ENCODE assay signal across 9 mouse cellular contexts in the genomic region with DNA sequence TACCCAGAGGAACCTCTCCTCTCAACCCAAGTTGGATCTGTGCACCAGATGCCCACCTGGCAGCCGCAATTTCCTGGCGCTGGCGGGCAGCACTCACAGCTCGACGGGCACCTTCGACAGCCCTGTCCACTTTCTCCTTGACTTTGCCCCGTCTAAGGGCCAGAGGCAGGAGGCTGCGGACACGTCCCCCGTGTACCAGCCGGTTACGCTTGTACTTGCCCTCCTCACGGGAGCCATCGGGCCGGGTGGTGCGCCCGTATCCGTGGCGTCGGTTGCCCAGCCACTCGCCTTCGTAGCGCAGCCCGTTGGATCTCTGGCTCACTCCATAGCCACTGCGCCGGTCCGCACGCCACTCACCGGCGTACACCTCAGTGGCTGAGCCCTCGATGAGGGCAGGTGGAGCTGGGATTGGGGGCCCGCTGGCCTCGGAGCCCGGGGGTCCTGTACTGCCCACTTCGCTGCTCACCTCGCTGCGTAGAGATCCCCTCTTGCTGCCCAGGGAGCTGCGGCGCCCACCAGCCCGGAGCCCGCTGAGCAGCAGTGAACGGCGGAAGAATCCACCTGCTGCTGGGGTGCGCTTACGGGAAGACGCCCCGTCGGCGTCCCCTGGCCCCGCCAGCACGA. TPM values are rescaled to one million over a fixed set of nuclear protein-coding genes. Genes with fewer than 3 reads are reported as not detected.
DNase-seq lines count a peak whose midpoint lies in the region; ATAC-seq lines count a peak whose summit lies in the region.
"Had no signal": no experiment of that assay in that cellular context is flagged by ENCODE, and none has a peak within 500 bp of the region (broad histone marks: within the 10 kb centered on the region; RNA-seq: fewer than 3 reads in every experiment).

No protein-coding gene starts in this region.

- peaks cover 46% of the 10 kb centered on the region for H3K4me1 ChIP-seq in kidney, embryonic 15.5 days
- peaks cover 69% of the 10 kb centered on the region for H3K4me1 ChIP-seq in forebrain, embryonic 13.5 days
- peaks cover 79% of the 10 kb centered on the region for H3K4me1 ChIP-seq in midbrain, embryonic 13.5 days (replicated peaks)

- H3K4me2 ChIP-seq in kidney, embryonic 15.5 days = peak overlapping the region; percentile 100
- H3K4me2 ChIP-seq in forebrain, embryonic 13.5 days = peak overlapping the region; percentile 98
- H3K4me2 ChIP-seq in midbrain, embryonic 13.5 days (replicated peaks) = peak overlapping the region; percentile 95

- 80% methylated on average over 51 of the region's 51 CpGs for WGBS in kidney, embryonic 15.5 days
- 79% methylated on average over 51 of the region's 51 CpGs for WGBS in forebrain, embryonic 13.5 days
- 76% methylated on average over 51 of the region's 51 CpGs for WGBS in midbrain, embryonic 13.5 days

- H3K9me3 ChIP-seq in kidney, embryonic 15.5 days (replicated peaks) = no peaks in the 10 kb centered on the region
- H3K9me3 ChIP-seq in forebrain, embryonic 13.5 days (replicated peaks) = no peaks in the 10 kb centered on the region
- H3K9me3 ChIP-seq in midbrain, embryonic 13.5 days = no peaks in the 10 kb centered on the region

- no peak for DNase-seq in kidney, postnatal 36 days
- peak; percentile 59 for DNase-seq in cerebellum, adult 9-10 months
- DNase-seq in gastrocnemius, adult 18-20 months (ENCODE audit: low spot score) = no peak
- no peak for DNase-seq in thymus, postnatal 25 days
- DNase-seq in spleen, postnatal 36 days (ENCODE audit: low spot score in 2 of 2) = no peak
- DNase-seq: liver had no signal

- H3K36me3 ChIP-seq in kidney, embryonic 15.5 days = no peaks in the 10 kb centered on the region
- peaks cover 11% of the 10 kb centered on the region for H3K36me3 ChIP-seq in forebrain, embryonic 13.5 days (ENCODE audit: poor library complexity, severe bottlenecking)
- H3K36me3 ChIP-seq in midbrain, embryonic 13.5 days = peaks cover 13% of the 10 kb centered on the region

- H3K9ac ChIP-seq in kidney, embryonic 15.5 days = no peak overlapping the region
- 0 out of 2 replicates have a peak overlapping the region, but pooled peaks have one; percentile 87 for H3K9ac ChIP-seq in forebrain, embryonic 13.5 days
- 0 out of 2 replicates have a peak overlapping the region, but pooled peaks have one; percentile 88 for H3K9ac ChIP-seq in midbrain, embryonic 13.5 days (replicated peaks)

- H3K27me3 ChIP-seq in kidney, embryonic 15.5 days = peaks cover 92% of the 10 kb centered on the region
- H3K27me3 ChIP-seq in forebrain, embryonic 13.5 days = peaks cover 34% of the 10 kb centered on the region
- H3K27me3 ChIP-seq in midbrain, embryonic 13.5 days = peaks cover 44% of the 10 kb centered on the region

- ATAC-seq in kidney, embryonic 15.5 days (replicated peaks; ENCODE audit: low FRiP score) = no peak
- no peak for ATAC-seq in forebrain, embryonic 13.5 days
- no peak for ATAC-seq in midbrain, embryonic 13.5 days

- peak overlapping the region; percentile 63; the same call in 1 of the 2 replicates for H3K4me3 ChIP-seq in kidney, embryonic 15.5 days (replicated peaks)
- H3K4me3 ChIP-seq in forebrain, embryonic 13.5 days = peak overlapping the region; percentile 76
- H3K4me3 ChIP-seq in midbrain, embryonic 13.5 days (replicated peaks) = peak overlapping the region; percentile 81

- H3K27ac ChIP-seq in kidney, embryonic 15.5 days = no peak overlapping the region
- H3K27ac ChIP-seq in forebrain, embryonic 13.5 days = no peak overlapping the region
- no peak overlapping the region for H3K27ac ChIP-seq in midbrain, embryonic 13.5 days

RNA-seq across cellular contexts. Expression of a gene that starts 3.3 kb away (rescaled TPM):
- 0.59 and 1.2 TPM in 2 replicates for polyA plus RNA-seq in kidney, embryonic 15.5 days (2015; fragmentation: Nextera tagmentation; extraction: Ambion mirVana)
- 17.5 and 17.7 TPM in 2 replicates for polyA plus RNA-seq in forebrain, embryonic 13.5 days (2015; fragmentation: Nextera tagmentation; extraction: Ambion mirVana)
- 18.2 and 19.9 TPM in 2 replicates for polyA plus RNA-seq in midbrain, embryonic 13.5 days (2015; fragmentation: Nextera tagmentation; extraction: Ambion mirVana)
- under 1 TPM; 0.07 to 0.11 TPM for total RNA-seq in gastrocnemius, adult 18-20 months (2021)

RNA-seq across cellular contexts. Expression of a gene that starts 7.1 kb away (rescaled TPM):
- polyA plus RNA-seq in kidney, embryonic 15.5 days (2015; fragmentation: Nextera tagmentation; extraction: Ambion mirVana) = 15.9 and 18.9 TPM in 2 replicates
- 9.7 and 9.8 TPM in 2 replicates for polyA plus RNA-seq in forebrain, embryonic 13.5 days (2015; fragmentation: Nextera tagmentation; extraction: Ambion mirVana)
- polyA plus RNA-seq in midbrain, embryonic 13.5 days (2015; fragmentation: Nextera tagmentation; extraction: Ambion mirVana) = 7.9 and 8.2 TPM in 2 replicates
- 1 to 10 TPM; 4.2 to 4.9 TPM for total RNA-seq in gastrocnemius, adult 18-20 months (2021)

RNA-seq across cellular contexts. Expression of a gene that starts 18.9 kb away (rescaled TPM):
- polyA plus RNA-seq in kidney, embryonic 15.5 days (2015; fragmentation: Nextera tagmentation; extraction: Ambion mirVana) = 21.0 and 21.5 TPM in 2 replicates
- 39.0 and 42.0 TPM in 2 replicates for polyA plus RNA-seq in forebrain, embryonic 13.5 days (2015; fragmentation: Nextera tagmentation; extraction: Ambion mirVana)
- polyA plus RNA-seq in midbrain, embryonic 13.5 days (2015; fragmentation: Nextera tagmentation; extraction: Ambion mirVana) = 32.1 and 35.0 TPM in 2 replicates
- total RNA-seq in gastrocnemius, adult 18-20 months (2021) = 10 to 100 TPM; 12.1 to 14.8 TPM

RNA-seq across cellular contexts. Expression of a gene that starts 21.3 kb away (rescaled TPM):
- 6.0 and 6.5 TPM in 2 replicates for polyA plus RNA-seq in kidney, embryonic 15.5 days (2015; fragmentation: Nextera tagmentation; extraction: Ambion mirVana)
- polyA plus RNA-seq in forebrain, embryonic 13.5 days (2015; fragmentation: Nextera tagmentation; extraction: Ambion mirVana) = 26.7 and 28.0 TPM in 2 replicates
- 35.5 and 39.9 TPM in 2 replicates for polyA plus RNA-seq in midbrain, embryonic 13.5 days (2015; fragmentation: Nextera tagmentation; extraction: Ambion mirVana)
- total RNA-seq in gastrocnemius, adult 18-20 months (2021) = 1 to 10 TPM; 4.9 to 5.6 TPM
